Mouse (Mus musculus): ENCODE measurements around the gene Apol7a.

Gene Apol7a

GRCm38 (mm10) chr15:77343527-77344091, 55.3 kb downstream of the Apol7a start:
- DNase-seq = peak; percentile 70

- no peak for DNase-seq
Measured at GRCm38 (mm10) chr15:77342962-77343526, 55.9 kb downstream of the Apol7a start.

- DNase-seq = no peak
Measured at GRCm38 (mm10) chr15:77342005-77342404, 56.9 kb downstream of the Apol7a start.

GRCm38 (mm10) chr15:77340581-77340980, 58.3 kb downstream of the Apol7a start:
- no peak for DNase-seq

- no peak for DNase-seq
Measured at GRCm38 (mm10) chr15:77338924-77339429, 59.9 kb downstream of the Apol7a start.

GRCm38 (mm10) chr15:77338451-77338850, 60.5 kb downstream of the Apol7a start:
- no peak for DNase-seq
